Mouse (Mus musculus) lung, embryonic 15.5 days (tissue): Measurements from ENCODE around the gene Ccdc105. TPM values are rescaled to one million over a fixed set of nuclear protein-coding genes. Genes with fewer than 3 reads are reported as not detected.

Experiments used
- ATAC-seq: fragments of 200-750 bp; cut with Nextera tagmentation; 2 replicates; pipeline ENCODE4 v1.8.0; 2017; ENCODE audit warnings: moderate number of reproducible peaks, borderline replicate concordance; ENCODE audit not compliant: low FRiP score, low TSS enrichment; ENCODE audit errors: extremely low read depth
- H3K27ac ChIP-seq: fragments of 300-500 bp; sonication (generic); 2 replicates; pipeline ENCODE4 v1.5.1; 2015; ENCODE audit warnings: moderate library complexity, mild to moderate bottlenecking, inconsistent platforms
- H3K27me3 ChIP-seq: fragments of 300-500 bp; sonication (generic); 2 replicates; pipeline ENCODE4 v1.6.1; 2015; ENCODE audit warnings: inconsistent platforms
- H3K36me3 ChIP-seq: fragments of 300-500 bp; sonication (generic); 2 replicates; pipeline ENCODE4 v1.6.1; 2015; ENCODE audit warnings: inconsistent platforms
- H3K4me1 ChIP-seq: fragments of 300-500 bp; sonication (generic); 2 replicates; pipeline ENCODE4 v1.6.1; 2015; ENCODE audit warnings: inconsistent platforms
- H3K4me2 ChIP-seq: fragments of 300-500 bp; sonication (generic); 2 replicates; pipeline ENCODE4 v1.6.1; 2015; ENCODE audit warnings: inconsistent platforms, mild to moderate bottlenecking, moderate library complexity
- H3K4me3 ChIP-seq: fragments of 300-500 bp; sonication (generic); 2 replicates; pipeline ENCODE4 v1.5.1; 2015; ENCODE audit warnings: mild to moderate bottlenecking, inconsistent platforms
- H3K9ac ChIP-seq: fragments of 300-500 bp; sonication (generic); 2 replicates; pipeline ENCODE4 v1.6.1; 2015; ENCODE audit warnings: inconsistent platforms
- H3K9me3 ChIP-seq: fragments of 300-500 bp; sonication (generic); 2 replicates; pipeline ENCODE4 v1.6.1; 2016; ENCODE audit warnings: inconsistent platforms
- WGBS: fragments of 180-500 bp; shearing (Covaris S2); methylation state at CpG from one replicate; pipeline ENCODE4 v1.1.7; 2015; 5-methylcytosine and 5-hydroxymethylcytosine counted together
- polyA plus RNA-seq: library from polyadenylated mRNA; unstranded; fragments of >200 nt; fragmentation: Nextera tagmentation; extraction: Ambion mirVana; gene quantifications from 2 replicates; pipeline ENCODE4 v1.2.1, GENCODE M21; 2015

Gene Ccdc105
- 0.09 TPM in 1 of 2 replicates, not detected in the other for polyA plus RNA-seq

GRCm38 (mm10) chr10:78752452-78753191 lies at the start of gene Ccdc105:
Gene Ccdc105 (minus strand): TSS chr10:78753065.
- Histone ChIP-seq H3K36me3 (no peaks in the 10 kb centered on the region), H3K4me2 (peak within 1 kb of the TSS; percentile 86), H3K9me3 (no peaks in the 10 kb centered on the region), H3K27ac (peak within 1 kb of the TSS; percentile 49), H3K9ac (peak within 1 kb of the TSS; percentile 38), H3K27me3 (no peaks in the 10 kb centered on the region; the same call in 1 of the 2 replicates), H3K4me3 (peak within 1 kb of the TSS; percentile 57), H3K4me1 (peaks cover 12% of the 10 kb centered on the region)
- ATAC-seq = peak; percentile 86
- WGBS = under 1% methylated on average over 61 of the region's 61 CpGs

- ATAC-seq = no peak
- WGBS = 87% methylated on average over 2 of the region's 2 CpGs
- no peak overlapping the region for H3K9ac ChIP-seq
- no peaks in the 10 kb centered on the region for H3K9me3 ChIP-seq
- H3K4me2 ChIP-seq = no peak overlapping the region
- no peak overlapping the region for H3K27ac ChIP-seq
- no peaks in the 10 kb centered on the region for H3K4me1 ChIP-seq
- H3K27me3 ChIP-seq = no peaks in the 10 kb centered on the region
- no peaks in the 10 kb centered on the region for H3K36me3 ChIP-seq
- H3K4me3 ChIP-seq = no peak overlapping the region
These were observed 48.6 kb upstream of the Ccdc105 start for GRCm38 (mm10) chr10:78801449-78801848.

GRCm38 (mm10) chr10:78790561-78790960 lies 37.7 kb upstream of the Ccdc105 start:
- no peaks in the 10 kb centered on the region for H3K9me3 ChIP-seq
- no peak overlapping the region for H3K4me2 ChIP-seq
- WGBS = 35% methylated on average over 1 of the region's 1 CpGs
- no peak for ATAC-seq
- no peak overlapping the region for H3K27ac ChIP-seq
- no peaks in the 10 kb centered on the region for H3K27me3 ChIP-seq
- no peak overlapping the region for H3K4me3 ChIP-seq
- H3K4me1 ChIP-seq = peaks cover 11% of the 10 kb centered on the region
- no peak overlapping the region for H3K9ac ChIP-seq
- H3K36me3 ChIP-seq = no peaks in the 10 kb centered on the region

GRCm38 (mm10) chr10:78787566-78788087 lies 34.8 kb upstream of the Ccdc105 start:
- peak overlapping the region; percentile 35; the same call in 1 of the 2 replicates for H3K27ac ChIP-seq

GRCm38 (mm10) chr10:78779981-78780651 lies 27.3 kb upstream of the Ccdc105 start, which contains the start of gene Slc1a6:
Gene Slc1a6 (plus strand): TSS chr10:78780496.
- H3K36me3 ChIP-seq = no peaks in the 10 kb centered on the region
- H3K4me3 ChIP-seq = peak within 1 kb of the TSS; percentile 54
- WGBS = under 1% methylated on average over 45 of the region's 54 CpGs
- H3K4me1 ChIP-seq = peaks cover 6% of the 10 kb centered on the region; the same call in 1 of the 2 replicates
- peak within 1 kb of the TSS; percentile 98 for H3K4me2 ChIP-seq
- ATAC-seq = peak; percentile 81
- 0 out of 2 replicates have a peak, but pooled peaks cover 4% of the 10 kb centered on the region for H3K27me3 ChIP-seq
- H3K9me3 ChIP-seq = no peaks in the 10 kb centered on the region
- no peak within 1 kb of the TSS for H3K27ac ChIP-seq
- H3K9ac ChIP-seq = peak within 1 kb of the TSS; percentile 45

More at GRCm38 (mm10) chr10:78787566-78788087, 34.8 kb upstream of the Ccdc105 start:
- H3K9ac ChIP-seq = peak overlapping the region; percentile 38
- 2% methylated on average over 22 of the region's 22 CpGs for WGBS
- no peaks in the 10 kb centered on the region for H3K9me3 ChIP-seq
- peak overlapping the region; percentile 47 for H3K4me3 ChIP-seq
- H3K27me3 ChIP-seq = no peaks in the 10 kb centered on the region
- ATAC-seq = peak; percentile 94
- H3K4me2 ChIP-seq = peak overlapping the region; percentile 76
- no peaks in the 10 kb centered on the region for H3K36me3 ChIP-seq
- H3K4me1 ChIP-seq = peaks cover 11% of the 10 kb centered on the region

- 56% methylated on average over 9 of the region's 9 CpGs for WGBS
- no peak overlapping the region for H3K9ac ChIP-seq
These were observed 26.7 kb upstream of the Ccdc105 start for GRCm38 (mm10) chr10:78779527-78779926.

GRCm38 (mm10) chr10:78775830-78776229 lies 23.0 kb upstream of the Ccdc105 start:
- no peak overlapping the region for H3K27ac ChIP-seq
- H3K9ac ChIP-seq = no peak overlapping the region
- H3K27me3 ChIP-seq = no peaks in the 10 kb centered on the region
- no peak overlapping the region for H3K4me3 ChIP-seq
- peaks cover 5% of the 10 kb centered on the region; the same call in 1 of the 2 replicates for H3K4me1 ChIP-seq
- no peak for ATAC-seq
- no peak overlapping the region for H3K4me2 ChIP-seq
- H3K36me3 ChIP-seq = no peaks in the 10 kb centered on the region
- WGBS = 61% methylated on average over 4 of the region's 4 CpGs
- no peaks in the 10 kb centered on the region for H3K9me3 ChIP-seq

More at GRCm38 (mm10) chr10:78779527-78779926, 26.7 kb upstream of the Ccdc105 start:
- no peak overlapping the region for H3K27ac ChIP-seq
- peaks cover 6% of the 10 kb centered on the region; the same call in 1 of the 2 replicates for H3K4me1 ChIP-seq
- H3K27me3 ChIP-seq = 0 out of 2 replicates have a peak, but pooled peaks cover 4% of the 10 kb centered on the region
- H3K9me3 ChIP-seq = no peaks in the 10 kb centered on the region
- peak overlapping the region; percentile 98 for H3K4me2 ChIP-seq
- H3K4me3 ChIP-seq = peak overlapping the region; percentile 54
- peak; percentile 12; the same call in 1 of the 2 replicates for ATAC-seq
- no peaks in the 10 kb centered on the region for H3K36me3 ChIP-seq

GRCm38 (mm10) chr10:78765570-78765969 lies 12.7 kb upstream of the Ccdc105 start:
- no peaks in the 10 kb centered on the region for H3K4me1 ChIP-seq
- H3K27ac ChIP-seq = no peak overlapping the region
- H3K36me3 ChIP-seq = no peaks in the 10 kb centered on the region
- H3K9ac ChIP-seq = no peak overlapping the region
- H3K4me2 ChIP-seq = no peak overlapping the region
- no peak for ATAC-seq
- no peak overlapping the region for H3K4me3 ChIP-seq
- H3K9me3 ChIP-seq = no peaks in the 10 kb centered on the region
- no peaks in the 10 kb centered on the region for H3K27me3 ChIP-seq
- 36% methylated on average over 1 of the region's 1 CpGs for WGBS

GRCm38 (mm10) chr10:78756021-78756420 lies 3.2 kb upstream of the Ccdc105 start:
- no peak for ATAC-seq
- no peak overlapping the region for H3K4me3 ChIP-seq
- no peak overlapping the region for H3K4me2 ChIP-seq
- H3K9ac ChIP-seq = no peak overlapping the region
- H3K27ac ChIP-seq = no peak overlapping the region
- 35% methylated on average over 6 of the region's 6 CpGs for WGBS
- no peaks in the 10 kb centered on the region for H3K36me3 ChIP-seq
- no peaks in the 10 kb centered on the region; the same call in 1 of the 2 replicates for H3K27me3 ChIP-seq
- H3K9me3 ChIP-seq = no peaks in the 10 kb centered on the region
- peaks cover 11% of the 10 kb centered on the region for H3K4me1 ChIP-seq

GRCm38 (mm10) chr10:78748946-78749345 lies 3.9 kb downstream of the Ccdc105 start:
- Histone ChIP-seq H3K9ac (no peak overlapping the region), H3K27ac (no peak overlapping the region), H3K27me3 (no peaks in the 10 kb centered on the region; the same call in 1 of the 2 replicates), H3K36me3 (no peaks in the 10 kb centered on the region), H3K4me3 (no peak overlapping the region), H3K4me1 (peaks cover 20% of the 10 kb centered on the region), H3K9me3 (no peaks in the 10 kb centered on the region), H3K4me2 (no peak overlapping the region)
- ATAC-seq = no peak
- WGBS = 90% methylated on average over 6 of the region's 6 CpGs

GRCm38 (mm10) chr10:78748161-78748560 lies 4.7 kb downstream of the Ccdc105 start:
- H3K36me3 ChIP-seq = no peaks in the 10 kb centered on the region
- no peak overlapping the region for H3K9ac ChIP-seq
- peaks cover 20% of the 10 kb centered on the region for H3K4me1 ChIP-seq
- H3K27ac ChIP-seq = no peak overlapping the region
- no peaks in the 10 kb centered on the region; the same call in 1 of the 2 replicates for H3K27me3 ChIP-seq
- WGBS = 80% methylated on average over 13 of the region's 13 CpGs
- ATAC-seq = no peak
- H3K4me3 ChIP-seq = no peak overlapping the region
- 0 out of 2 replicates have a peak overlapping the region, but pooled peaks have one; percentile 71 for H3K4me2 ChIP-seq
- no peaks in the 10 kb centered on the region for H3K9me3 ChIP-seq
